Mouse (Mus musculus) small intestine, adult 2 months (tissue): Measurements from ENCODE around the gene Nr4a1. TPM values are rescaled to one million over a fixed set of nuclear protein-coding genes. Genes with fewer than 3 reads are reported as not detected.

Experiments used
- H3K27ac ChIP-seq: fragments of 200-500 bp; 2 replicates; pipeline ENCODE4 v1.5.1; 2012; ENCODE audit warnings: low read depth, low read length, control low read depth, inconsistent platforms; ENCODE audit not compliant: insufficient read depth
- H3K27me3 ChIP-seq: fragments of 200-500 bp; 2 replicates; pipeline ENCODE4 v1.6.1; 2012; ENCODE audit warnings: mild to moderate bottlenecking, moderate library complexity, low read length, inconsistent platforms; ENCODE audit not compliant: control insufficient read depth, insufficient read depth
- H3K36me3 ChIP-seq: fragments of 200-500 bp; 2 replicates; pipeline ENCODE4 v1.6.1; 2012; ENCODE audit warnings: mild to moderate bottlenecking, low read length, control low read depth, inconsistent platforms; ENCODE audit not compliant: control insufficient read depth, insufficient read depth
- H3K4me1 ChIP-seq: fragments of 200-500 bp; 2 replicates; pipeline ENCODE4 v1.6.1; 2012; ENCODE audit warnings: low read length, inconsistent platforms, mixed read lengths; ENCODE audit not compliant: control insufficient read depth, insufficient read depth, insufficient read length
- H3K4me3 ChIP-seq: fragments of 200-500 bp; 2 replicates; pipeline ENCODE4 v1.5.1; 2012; ENCODE audit warnings: low read depth, mild to moderate bottlenecking, control low read depth, inconsistent platforms, low read length, moderate library complexity
- CTCF ChIP-seq: fragments of 200-500 bp; IDR thresholded peaks from 2 replicates; pipeline ENCODE4 v1.5.1; 2012; ENCODE audit warnings: low read depth, mild to moderate bottlenecking, control low read depth, inconsistent platforms, low read length, moderate library complexity, mixed read lengths; ENCODE audit not compliant: insufficient replicate concordance, insufficient read length; ENCODE audit errors: extremely low read depth
- POLR2A ChIP-seq: fragments of 200-500 bp; IDR thresholded peaks from 2 replicates; pipeline ENCODE4 v1.6.1; 2012; ENCODE audit warnings: low read depth, mild to moderate bottlenecking, control low read depth, inconsistent platforms, low read length, moderate library complexity
- WGBS: fragments of 180-500 bp; shearing (Covaris S2); methylation state at CpG from one replicate; pipeline ENCODE4 v1.1.7; 2018; 5-methylcytosine and 5-hydroxymethylcytosine counted together
- polyA plus RNA-seq: library from polyadenylated mRNA; depleted of rRNA; stranded (reverse); fragments of >200 nt; gene quantifications from 2 replicates; pipeline ENCODE4 v1.2.3, GENCODE M21; 2012

Nr4a1 gene
- polyA plus RNA-seq, 1 experiment = 9.7 TPM

DNA sequence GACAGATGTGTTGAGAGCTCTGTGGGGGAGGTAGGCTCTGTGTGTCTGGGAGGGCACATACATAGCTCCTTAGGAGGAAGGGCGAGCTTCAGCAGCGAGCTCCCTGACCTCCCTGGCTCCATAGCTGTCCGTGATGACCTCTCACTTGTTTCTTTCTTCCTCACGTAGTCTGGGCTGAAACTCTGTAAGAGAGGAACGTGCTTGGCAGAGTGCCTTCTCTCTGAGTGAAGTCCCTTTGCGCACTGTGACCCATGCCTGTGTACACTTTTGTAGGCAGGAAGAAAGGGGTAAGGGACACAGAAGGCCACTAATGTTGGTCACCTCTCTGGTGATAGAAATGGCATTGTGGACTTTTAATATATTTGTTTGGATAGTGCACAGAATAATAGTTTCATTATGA, 33.3 kb downstream of the Nr4a1 start:
- no peak overlapping the region for H3K27ac ChIP-seq
- no peak for TF ChIP-seq POLR2A
- TF ChIP-seq CTCF = no peak
- H3K36me3 ChIP-seq = peaks cover 44% of the 10 kb centered on the region
- H3K4me3 ChIP-seq = no peak overlapping the region
- H3K4me1 ChIP-seq = no peaks in the 10 kb centered on the region
- H3K27me3 ChIP-seq = no peaks in the 10 kb centered on the region
- WGBS = 82% methylated on average over 6 of the region's 6 CpGs

DNA sequence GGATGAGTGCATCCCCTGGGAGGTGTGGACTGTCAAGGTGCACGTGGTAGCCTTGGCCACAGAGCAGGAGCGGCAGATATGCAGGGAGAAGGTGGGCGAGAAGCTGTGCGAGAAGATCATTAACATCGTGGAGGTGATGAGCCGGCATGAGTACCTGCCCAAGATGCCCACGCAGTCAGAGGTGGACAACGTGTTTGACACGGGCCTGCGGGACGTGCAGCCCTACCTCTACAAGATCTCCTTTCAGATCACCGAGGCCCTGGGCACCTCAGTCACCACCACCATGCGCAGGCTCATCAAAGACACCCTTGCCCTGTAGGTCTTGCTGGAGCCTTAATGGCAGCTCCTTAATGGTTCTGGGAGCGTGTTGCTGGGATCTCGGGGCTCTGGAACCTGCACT, 36.3 kb downstream of the Nr4a1 start:
- no peaks in the 10 kb centered on the region for H3K4me1 ChIP-seq
- H3K36me3 ChIP-seq = peaks cover 44% of the 10 kb centered on the region
- TF ChIP-seq POLR2A = no peak
- TF ChIP-seq CTCF = no peak
- WGBS = 94% methylated on average over 15 of the region's 15 CpGs
- no peaks in the 10 kb centered on the region for H3K27me3 ChIP-seq
- H3K4me3 ChIP-seq = no peak overlapping the region
- no peak overlapping the region for H3K27ac ChIP-seq

DNA sequence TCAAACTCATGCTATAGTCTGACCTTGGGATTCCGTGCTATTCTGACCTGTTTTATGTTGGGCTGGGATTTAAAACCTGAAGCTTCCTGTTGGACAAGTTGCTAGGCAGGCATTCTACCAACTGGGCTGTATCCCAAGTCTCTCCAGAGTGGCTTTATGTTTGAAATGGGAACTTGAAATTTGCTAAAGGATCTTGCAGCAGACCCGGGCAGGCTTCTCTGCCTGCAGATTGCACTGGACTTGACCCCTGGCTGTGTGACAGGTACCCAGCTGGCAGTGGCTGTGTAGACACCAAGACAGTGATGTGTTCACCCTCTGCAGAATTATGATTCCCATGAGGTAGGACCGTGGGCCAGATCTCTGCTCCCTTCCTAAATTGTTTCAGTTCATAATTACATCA, 37.9 kb downstream of the Nr4a1 start:
- Histone ChIP-seq H3K4me3 (no peak overlapping the region), H3K36me3 (peaks cover 42% of the 10 kb centered on the region), H3K27me3 (no peaks in the 10 kb centered on the region), H3K27ac (no peak overlapping the region), H3K4me1 (no peaks in the 10 kb centered on the region)
- 53% methylated on average over 3 of the region's 3 CpGs for WGBS
- TF ChIP-seq CTCF = no peak
- no peak for TF ChIP-seq POLR2A

DNA sequence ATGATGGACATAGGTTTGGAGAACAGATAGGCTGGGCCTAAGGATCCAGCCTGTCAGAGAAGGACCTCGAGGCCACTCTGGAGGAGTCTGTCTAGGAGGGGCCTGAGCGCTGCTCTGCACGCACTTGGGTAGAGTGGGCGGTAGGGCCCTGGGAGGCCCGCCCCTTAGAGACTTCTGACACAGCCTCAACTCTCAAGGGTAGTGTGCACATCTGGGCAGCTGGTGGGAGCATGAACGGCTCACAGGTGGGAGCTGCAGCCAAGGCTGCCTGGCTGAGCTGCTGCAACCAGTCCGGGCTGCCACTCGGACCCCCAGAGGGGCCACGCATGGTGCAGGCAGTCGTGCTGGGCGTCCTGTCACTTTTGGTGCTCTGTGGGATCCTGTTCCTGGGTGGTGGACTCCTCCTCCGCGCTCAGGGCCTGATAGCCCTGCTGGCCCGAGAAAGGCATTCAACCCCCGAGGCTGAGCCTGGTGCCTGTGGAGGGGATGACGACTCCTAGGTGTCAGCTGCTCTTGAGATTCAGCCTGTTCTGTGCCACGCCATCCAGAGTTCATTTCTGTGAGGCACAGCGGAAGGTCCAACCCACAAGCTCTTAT, 39.1 kb downstream of the Nr4a1 start, which contains the start of gene 6030408B16Rik:
Gene 6030408B16Rik (plus strand): TSS at position 188 of the 597 bp plus-strand sequence.
- WGBS = 72% methylated on average over 18 of the region's 18 CpGs
- no peaks in the 10 kb centered on the region for H3K4me1 ChIP-seq
- no peaks in the 10 kb centered on the region for H3K27me3 ChIP-seq
- peaks cover 34% of the 10 kb centered on the region for H3K36me3 ChIP-seq
- no peak within 1 kb of the TSS for H3K4me3 ChIP-seq
- TF ChIP-seq POLR2A (no peak), CTCF (no peak)
- H3K27ac ChIP-seq = no peak within 1 kb of the TSS

DNA sequence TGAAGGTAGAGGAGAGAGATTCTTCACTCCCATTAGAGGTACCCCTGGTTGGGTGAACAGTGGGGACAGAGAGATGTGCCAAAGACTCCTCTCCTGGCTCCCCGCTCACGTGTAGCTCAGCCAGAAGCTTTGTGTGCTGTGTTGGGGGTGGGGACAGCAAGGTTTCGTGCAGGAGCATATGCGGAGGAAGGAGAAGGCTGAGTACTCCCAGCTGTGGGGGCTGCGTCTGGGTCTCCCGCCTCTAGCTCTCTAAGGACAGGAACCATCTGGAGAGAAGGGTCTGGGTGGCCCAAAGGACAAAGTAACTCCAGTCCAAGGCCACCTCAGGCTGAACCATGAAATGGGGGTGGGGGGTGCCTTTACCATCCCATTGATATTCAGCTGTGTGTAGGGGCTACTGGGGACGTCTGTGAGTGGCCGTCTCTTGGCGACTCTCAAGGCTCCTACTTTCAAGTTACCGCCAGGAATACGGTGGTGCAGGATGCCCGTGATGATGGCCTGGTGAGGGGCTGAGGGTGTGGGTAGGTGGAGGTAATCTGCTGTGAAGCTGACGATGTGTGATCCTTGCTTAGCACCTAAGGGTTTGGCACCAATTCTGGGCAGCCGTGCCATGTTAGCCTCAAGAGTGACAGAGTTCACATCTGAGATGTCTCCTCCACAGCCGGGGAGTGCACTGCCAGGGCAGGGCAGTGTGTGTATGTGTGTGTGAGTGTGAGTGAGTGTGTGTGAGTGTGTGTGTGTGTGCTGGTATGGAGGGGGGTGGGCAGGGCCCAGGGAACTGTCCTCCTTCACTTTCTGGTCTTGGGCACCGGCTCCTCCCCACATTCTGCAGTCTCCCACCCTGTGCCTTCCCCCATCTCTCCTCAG, 40.2 kb downstream of the Nr4a1 start:
- TF ChIP-seq CTCF = no peak
- no peak for TF ChIP-seq POLR2A
- 64% methylated on average over 16 of the region's 16 CpGs for WGBS
- no peak overlapping the region for H3K4me3 ChIP-seq
- peaks cover 25% of the 10 kb centered on the region for H3K36me3 ChIP-seq
- no peak overlapping the region for H3K27ac ChIP-seq
- H3K27me3 ChIP-seq = no peaks in the 10 kb centered on the region
- no peaks in the 10 kb centered on the region for H3K4me1 ChIP-seq

DNA sequence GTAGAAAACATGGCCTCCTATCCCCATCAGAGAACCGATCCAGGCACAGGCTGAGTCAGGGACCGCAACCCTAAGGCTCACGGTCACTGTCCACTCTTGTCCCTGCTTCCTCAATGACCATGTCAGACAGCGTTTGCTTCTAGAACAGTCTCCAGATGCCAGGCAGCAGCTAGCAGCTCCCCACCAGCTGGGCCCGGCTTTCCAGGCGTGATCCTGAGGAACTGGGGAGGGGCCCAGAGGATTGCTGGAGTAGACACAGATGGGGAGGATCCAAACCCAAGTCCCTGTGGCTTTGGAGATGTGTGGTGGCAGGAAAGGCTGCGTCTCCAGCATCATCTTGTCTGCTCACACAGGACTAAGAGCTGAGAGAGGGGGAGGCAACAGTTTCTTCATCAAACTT, 41.0 kb downstream of the Nr4a1 start:
- no peak overlapping the region for H3K27ac ChIP-seq
- TF ChIP-seq POLR2A (no peak), CTCF (no peak)
- H3K4me3 ChIP-seq = no peak overlapping the region
- peaks cover 18% of the 10 kb centered on the region for H3K36me3 ChIP-seq
- H3K27me3 ChIP-seq = no peaks in the 10 kb centered on the region
- H3K4me1 ChIP-seq = no peaks in the 10 kb centered on the region
- WGBS = 65% methylated on average over 7 of the region's 7 CpGs

DNA sequence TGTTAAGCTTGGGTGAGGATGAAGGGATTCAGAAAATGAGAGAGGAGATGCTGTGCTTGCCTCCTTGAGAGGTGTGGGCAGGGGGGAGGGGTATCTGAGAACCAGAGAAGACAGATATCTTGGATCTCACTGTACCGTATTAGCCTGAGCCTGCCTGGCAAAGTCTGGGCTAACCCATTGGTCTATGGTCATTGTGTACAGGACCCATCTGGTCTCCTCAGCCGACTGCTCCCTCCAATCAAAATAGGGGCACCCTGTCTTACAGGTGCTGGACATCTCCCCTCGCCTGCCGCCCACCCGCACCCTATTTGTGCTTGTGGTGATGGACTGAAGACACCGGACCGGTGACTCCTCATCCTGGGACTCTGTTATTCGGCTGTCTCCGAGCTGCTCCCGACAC, 41.5 kb downstream of the Nr4a1 start:
- no peak overlapping the region for H3K27ac ChIP-seq
- 91% methylated on average over 10 of the region's 10 CpGs for WGBS
- H3K4me3 ChIP-seq = no peak overlapping the region
- no peak for TF ChIP-seq CTCF
- no peak for TF ChIP-seq POLR2A
- no peaks in the 10 kb centered on the region for H3K27me3 ChIP-seq
- H3K36me3 ChIP-seq = peaks cover 12% of the 10 kb centered on the region
- no peaks in the 10 kb centered on the region for H3K4me1 ChIP-seq
